Mouse (Mus musculus): ENCODE measurements around the gene Zfp648.
A peak's percentile ranks its signal among the peaks of the same experiment; 100 is the strongest.

The Zfp648 gene

DNA sequence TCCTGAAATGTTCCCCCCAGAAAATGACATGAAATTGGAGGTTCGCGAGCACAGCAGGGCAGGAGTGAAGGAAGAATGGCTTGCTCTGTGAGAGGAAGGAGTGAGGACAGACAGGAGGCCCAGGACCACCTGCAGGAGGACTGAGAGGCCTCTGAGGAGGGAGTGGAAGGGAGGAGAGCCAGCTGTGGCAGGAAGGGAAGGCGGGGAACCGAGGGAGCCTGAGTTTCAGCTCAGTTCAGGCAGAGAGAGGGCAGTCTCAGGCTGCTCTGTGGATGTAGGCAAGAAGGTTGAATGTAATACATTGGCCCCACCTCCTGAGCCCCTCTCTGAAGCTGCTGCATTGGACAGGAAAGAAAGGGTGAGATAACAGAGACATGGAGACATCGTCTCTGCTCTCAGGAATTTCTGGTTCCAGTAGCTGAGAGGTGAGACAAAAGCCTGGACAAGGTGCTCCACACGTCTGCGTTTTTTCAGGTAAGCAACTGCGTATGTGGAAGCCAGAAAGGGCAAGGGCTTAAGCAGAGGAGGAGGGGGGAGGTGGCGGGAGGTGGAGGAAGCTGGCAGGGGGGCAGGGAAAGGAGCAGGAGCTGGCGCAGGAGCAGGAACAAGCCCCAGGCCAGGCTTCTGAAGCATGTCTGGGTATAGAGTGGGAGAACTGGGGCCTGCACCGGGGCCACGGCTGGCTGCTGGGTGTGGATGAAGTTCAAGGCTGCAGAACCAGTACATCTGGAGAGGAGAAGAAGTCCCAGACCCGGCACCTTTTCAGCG lies at the start of gene Zfp648:
Zfp648 (plus strand) TSS at position 233 of the 768 bp plus-strand sequence.
- no peak for DNase-seq (ENCODE audit: low read depth, low spot score)

DNA sequence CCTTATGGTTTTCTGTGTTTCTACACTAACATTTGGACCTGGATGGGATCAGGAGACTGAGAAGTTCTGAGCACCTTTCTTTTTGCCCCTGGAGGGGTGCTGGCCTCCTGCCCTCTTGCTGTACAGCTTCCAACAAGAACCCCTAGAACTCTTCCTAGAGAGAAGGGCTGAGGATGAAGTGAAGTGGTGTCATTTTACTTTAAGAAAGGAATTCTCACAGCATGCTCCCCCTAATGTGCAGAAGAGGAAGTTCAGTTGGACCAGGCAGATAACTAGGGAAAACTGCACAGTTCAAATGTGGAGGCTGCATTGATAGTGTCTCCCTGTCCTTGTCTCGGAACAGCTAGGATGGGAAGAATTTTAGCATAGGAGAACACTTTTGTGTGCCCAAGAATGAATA lies 48.4 kb upstream of the Zfp648 start:
- DNase-seq (ENCODE audit: low read depth, low spot score): no peak

DNA sequence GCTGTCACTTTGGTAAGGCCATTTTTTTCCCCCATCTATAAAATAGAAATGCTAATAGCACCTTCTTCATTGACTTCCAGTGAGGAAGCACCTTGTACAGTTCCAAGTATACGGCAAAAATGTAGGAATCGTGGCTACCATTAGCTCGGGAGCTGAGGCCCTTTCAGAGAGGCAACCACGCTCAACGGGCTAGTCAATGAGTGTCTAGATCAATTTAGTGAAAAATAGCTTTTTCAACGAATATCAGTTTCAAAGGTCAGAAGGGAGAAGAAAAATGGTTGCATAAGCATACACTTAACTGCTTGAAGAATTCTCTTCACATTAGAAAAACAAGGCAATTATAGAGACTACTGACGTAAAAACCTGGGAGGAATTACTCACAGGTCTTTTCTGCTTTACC lies 47.2 kb upstream of the Zfp648 start:
- DNase-seq (ENCODE audit: low read depth, low spot score): no peak

DNA sequence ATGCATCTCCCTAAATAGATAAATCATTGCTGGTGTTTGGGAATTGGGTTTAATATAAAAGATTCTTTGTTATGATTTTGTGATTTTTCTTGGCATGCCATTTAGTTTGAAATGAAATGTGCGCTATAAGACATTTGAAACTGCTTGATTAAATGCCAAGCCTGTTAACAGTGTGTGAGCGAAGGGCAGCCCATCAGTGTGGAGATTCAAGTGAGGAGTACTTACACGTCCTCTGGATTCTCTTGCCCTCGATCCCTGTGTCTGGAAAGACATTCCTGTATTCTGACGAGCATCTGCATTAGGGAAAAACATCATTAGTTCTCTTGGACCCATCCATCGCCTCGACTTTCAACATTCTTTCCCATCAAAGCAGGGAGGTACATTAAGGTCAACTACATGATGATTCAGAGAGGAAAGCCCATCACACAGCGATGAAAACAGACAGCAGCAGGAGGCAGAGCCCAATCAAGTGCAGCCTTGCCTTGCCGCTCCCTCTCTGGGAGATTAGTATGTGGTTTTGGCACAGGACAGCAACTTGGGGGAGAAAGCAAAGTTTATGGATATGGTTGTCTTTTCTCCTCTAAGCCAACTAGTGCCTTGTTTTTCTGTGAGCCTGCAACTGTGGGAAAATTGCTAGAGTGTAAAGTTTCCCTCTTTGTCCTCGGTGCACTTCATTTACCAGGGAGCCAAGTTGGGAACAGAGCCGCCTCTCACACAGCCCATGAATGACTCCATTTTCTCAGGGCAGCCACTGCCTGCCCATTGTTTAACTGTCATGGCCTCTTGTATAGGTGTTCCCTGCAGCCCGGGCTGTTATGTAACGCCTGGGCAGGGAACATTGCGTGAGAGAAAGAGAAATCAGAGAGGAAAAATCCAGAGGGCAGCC lies 44.6 kb upstream of the Zfp648 start:
- DNase-seq (ENCODE audit: low read depth, low spot score): no peak

DNA sequence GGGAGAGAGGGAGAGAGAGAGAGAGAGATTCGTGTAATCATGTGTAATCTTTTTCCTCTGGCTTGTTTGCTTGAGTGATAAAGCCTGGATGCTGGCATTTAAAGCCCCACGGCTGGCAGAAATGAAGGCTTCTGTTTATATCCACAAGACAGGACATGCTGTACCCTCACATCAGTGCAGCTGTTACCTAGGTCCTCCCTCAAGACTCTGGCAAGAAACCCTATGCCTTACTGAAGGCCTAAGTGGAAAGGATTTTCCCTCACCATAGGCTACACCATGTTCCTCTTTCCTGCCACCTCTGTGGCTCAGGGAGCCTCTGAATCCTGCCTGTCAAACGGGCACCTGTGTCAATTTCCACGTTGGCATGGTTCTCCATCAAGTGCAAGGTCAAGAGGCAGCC lies 43.9 kb upstream of the Zfp648 start:
- no peak for DNase-seq (ENCODE audit: low read depth, low spot score)

DNA sequence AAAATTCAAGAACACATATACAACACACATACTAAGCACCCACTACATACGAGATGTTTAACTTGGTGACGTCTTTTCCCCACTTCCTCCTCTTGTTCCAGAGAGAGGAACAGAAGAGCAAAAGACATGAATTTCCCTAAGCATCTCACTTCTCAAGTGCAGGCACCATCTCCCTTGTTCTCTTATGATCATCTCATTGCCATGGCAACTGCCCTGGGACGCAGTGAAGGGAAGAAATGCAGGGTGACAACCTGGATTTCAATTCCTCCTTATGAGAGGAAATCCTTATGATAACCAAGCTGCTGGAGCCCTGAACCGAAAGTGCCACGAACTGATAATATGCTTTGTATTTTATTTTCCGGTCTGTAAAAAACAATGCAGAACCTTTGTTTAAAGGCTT lies 33.3 kb upstream of the Zfp648 start:
- DNase-seq (ENCODE audit: low read depth, low spot score): no peak

DNA sequence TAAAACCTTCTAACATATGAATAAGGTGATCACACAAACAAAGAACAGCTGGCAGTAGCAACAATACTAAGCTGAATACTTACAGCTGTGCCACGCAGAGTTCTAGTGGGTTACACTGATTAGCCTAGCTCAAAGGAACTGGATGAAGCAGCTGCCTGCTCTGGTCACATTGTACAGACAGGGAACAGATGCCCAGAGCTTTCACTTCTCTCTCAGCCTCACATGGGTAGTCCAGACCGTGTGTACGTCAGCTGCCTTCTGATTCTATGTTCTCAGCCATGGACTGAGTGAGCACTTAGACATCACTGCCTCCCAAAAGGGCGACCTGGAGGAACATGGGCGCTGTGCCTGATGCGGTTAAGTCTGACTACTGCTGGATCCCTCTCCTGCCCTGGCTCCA lies 25.7 kb upstream of the Zfp648 start:
- DNase-seq (ENCODE audit: low read depth, low spot score): no peak

DNA sequence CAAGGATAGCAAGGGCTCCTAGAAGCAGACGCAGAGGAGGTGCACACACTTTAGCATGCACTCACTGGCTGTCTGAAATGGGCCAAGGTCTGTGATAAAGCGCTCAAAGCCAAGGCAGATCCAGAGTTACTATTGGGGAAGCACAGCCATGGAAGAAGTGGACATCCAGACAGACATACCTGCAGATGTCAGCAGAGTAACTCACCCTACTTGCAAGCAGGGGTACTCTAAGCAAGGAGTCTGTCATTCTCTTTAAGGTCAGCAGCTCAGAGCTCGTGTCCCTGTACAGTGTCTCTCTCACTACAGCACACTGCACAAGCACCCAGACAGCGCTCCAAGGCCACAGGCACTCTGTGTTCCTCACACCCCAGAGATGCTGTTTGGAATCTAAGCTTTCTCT lies 23.2 kb upstream of the Zfp648 start:
- no peak for DNase-seq (ENCODE audit: low read depth, low spot score)

DNA sequence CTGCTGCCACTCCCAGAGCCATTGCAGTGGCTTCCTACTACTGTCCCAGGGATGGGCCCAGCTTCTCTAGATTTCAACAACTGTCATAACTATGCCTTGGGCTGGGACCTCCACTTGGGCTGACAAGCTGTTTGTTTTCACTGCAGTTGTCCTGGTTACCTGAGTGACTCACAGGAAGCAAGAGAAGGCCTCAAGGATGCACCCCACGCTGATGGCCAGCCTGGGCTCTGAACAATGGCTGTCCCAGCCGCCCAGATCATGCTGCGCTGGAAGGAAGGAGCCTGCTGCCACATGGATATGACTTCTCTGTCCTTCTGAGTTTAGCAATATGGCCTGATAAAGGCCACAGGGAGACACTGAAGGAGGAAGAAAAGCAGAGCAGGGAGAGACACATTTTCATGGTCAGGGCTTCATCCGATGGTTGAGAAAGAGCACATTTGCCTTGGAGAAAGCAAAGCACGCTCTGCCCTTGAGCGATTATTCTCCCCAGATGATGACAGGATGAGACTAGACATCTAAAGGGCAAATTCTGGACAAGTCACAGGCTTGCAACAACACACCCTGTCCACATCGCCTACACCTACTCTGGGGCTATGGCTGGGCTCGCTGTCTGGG lies 22.3 kb upstream of the Zfp648 start:
- no peak for DNase-seq (ENCODE audit: low read depth, low spot score)

DNA sequence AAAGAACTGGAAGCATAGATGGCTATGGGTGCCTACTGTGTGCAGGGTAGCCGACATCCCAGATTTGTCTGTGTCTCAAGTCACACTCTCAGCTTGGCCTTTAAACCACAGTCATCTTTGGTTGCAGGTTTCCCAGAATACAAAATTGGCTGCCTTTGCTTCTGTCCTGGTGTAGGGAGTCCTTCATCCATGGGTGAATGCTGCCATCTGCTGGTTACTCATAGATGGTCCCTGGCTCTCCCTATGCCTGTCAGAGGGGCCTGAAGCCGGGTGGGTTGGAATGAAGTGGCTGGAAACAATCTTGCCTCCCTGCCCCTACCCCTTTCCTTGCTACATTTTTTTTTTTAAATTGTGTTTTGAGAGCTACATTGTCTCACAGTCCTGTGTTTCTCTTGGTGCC lies 20.0 kb upstream of the Zfp648 start:
- DNase-seq (ENCODE audit: low read depth, low spot score): peak; percentile 50

DNA sequence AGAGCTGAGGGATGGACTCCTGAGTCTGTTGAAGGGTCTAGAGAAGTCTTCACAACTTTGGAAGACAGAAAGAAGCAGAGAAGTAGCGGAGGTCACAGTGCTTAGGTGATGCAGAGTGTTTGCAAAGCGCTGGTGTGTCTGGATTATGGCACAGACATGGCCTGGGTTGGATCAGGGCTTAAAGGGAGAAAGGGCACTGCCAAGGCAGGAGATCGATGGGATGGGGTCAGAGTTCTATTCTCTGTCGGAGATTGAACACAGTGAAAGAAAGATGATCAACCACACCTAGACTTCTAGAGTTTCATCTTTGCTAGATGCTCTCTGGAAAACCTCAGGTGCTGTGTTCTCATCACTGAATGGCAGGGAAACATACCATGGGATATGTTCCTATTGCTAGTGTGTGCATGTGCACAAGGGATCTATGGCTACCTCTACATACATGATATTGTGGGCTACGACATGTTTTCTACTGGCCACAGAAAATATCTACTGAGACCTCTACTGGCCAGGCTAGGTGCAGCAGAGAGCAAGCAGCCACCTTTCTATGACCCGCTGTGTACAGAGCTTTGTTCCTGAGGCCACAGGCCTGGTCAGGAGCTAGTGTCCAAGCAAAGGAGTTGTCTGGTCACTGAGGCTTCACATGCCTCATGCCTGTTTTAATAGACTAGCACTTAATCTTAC lies 18.5 kb upstream of the Zfp648 start:
- no peak for DNase-seq (ENCODE audit: low read depth, low spot score)

DNA sequence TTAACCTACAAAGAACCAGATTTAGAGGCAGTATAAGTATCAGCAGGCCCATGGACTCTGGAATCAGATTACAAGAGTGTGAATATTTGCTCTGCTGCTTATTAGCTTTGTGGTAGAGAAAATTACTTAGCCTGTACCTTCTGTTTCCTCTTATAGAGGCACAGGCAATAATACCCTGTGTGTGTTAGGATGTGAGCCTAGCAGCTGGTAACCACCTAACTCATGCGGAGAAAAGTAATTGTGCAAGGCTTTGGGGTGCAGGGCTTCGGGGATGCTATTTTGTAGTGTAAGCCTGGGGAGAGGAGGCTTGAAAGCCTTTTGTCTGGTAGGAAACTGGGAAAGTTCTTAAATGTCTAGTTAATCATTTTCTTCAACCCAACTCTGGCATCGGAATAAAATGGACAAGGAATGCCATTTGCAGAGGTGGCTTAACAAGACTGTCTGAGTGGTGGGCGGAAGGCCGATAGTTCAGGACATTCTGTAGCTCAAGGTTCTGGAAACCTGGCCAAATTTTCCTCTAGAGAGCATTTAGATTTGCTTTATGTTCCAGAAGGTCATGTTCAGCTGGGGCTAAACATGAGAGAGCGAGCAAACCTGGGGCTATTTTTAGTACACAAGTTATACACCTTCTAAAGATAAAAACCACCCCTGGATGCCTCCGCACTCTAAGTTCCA lies 17.8 kb upstream of the Zfp648 start:
- no peak for DNase-seq (ENCODE audit: low read depth, low spot score)

DNA sequence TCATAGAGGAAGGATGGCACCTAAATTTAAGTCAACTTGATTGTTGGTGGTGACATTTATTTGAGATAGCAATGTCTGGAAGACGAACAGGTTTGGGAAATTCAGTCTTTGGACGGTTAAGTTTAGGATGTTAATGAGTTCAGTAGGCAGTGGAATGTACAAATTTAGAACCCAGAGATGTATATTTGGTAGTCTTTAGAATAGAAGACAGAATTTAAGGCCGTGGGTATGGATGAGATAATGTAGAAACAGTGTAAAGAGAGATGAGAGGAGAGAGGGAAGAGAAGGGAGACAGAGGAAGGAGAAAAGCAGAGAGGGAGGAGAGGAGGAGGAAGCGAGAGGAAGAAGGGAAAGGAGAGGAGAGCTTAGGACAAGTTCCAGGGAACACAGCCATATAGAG lies 12.8 kb upstream of the Zfp648 start:
- peak; percentile 50 for DNase-seq (ENCODE audit: low read depth, low spot score)

DNA sequence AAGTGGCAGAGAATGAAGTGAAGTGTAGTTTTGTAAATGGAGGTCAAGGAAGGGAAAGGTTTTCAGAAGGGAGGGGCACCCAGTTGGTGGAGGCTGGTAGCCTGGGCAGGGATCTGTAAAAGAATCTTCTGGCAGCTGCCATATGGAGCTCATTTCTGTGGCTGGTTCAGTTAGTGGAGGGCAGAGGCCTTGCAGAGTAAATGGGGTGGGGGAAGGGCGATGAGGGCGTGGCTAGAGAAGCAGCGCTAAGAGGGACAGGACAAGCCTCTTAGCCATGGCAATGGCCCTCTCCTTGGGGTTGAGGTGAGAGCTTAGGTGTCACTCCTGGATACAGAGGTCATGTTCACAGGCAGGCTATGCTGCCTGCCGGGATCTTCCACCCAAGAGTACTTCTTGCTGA lies 12.4 kb upstream of the Zfp648 start:
- no peak for DNase-seq (ENCODE audit: low read depth, low spot score)

DNA sequence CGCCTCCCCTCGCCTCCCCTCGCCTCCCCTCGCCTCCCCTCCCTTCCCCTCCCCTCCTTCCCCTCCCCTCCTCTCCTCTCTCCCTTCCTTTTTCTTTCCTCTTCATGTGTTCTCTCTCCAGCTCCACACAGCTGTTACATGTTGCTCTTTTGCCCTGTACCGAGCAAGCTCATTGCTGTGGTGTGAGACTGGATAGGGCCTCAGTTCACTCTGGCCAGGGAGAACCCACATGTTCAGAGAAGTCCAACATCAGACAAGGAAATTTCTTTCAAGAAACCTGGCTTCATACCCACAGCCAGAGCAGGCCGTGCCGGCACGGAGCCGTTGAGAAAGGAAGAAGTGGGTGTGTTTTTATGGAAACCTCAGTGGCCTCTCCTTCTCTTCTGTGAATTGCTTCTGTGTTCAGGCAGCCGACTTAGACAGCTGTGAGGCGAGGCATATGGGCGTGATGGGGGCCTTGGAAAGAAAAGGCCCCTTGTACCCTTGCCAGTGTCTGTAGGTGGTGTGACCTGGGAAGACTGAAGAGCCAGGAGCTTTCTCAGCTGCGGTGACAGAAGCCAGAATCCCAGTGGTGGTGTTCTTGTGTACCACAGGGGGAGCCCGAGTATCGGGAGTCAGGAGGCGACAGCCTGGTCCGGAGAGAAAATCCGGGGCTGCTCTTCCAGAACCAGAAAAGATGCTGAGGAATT lies 11.0 kb upstream of the Zfp648 start:
- peak; percentile 61 for DNase-seq (ENCODE audit: low read depth, low spot score)

DNA sequence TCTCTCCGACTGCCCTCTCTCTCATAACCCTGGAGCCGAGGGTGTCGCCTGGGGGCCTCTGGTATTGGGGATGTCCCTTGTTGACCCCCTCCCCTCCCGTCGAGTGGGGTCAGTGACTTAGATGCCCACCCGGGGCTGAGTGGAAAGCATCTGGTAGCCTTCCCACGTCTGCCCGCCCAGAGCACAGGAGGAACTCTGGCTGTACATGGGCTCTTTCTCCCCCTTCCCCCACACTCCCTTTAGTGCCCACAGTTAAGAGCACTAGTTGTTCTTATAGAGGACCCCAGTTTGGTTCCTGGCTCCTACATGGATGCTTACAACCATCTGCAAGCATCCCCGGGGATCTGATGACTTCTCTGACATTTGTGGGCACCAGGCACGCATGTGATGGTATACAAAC lies 2.1 kb upstream of the Zfp648 start:
- DNase-seq (ENCODE audit: low read depth, low spot score): no peak

DNA sequence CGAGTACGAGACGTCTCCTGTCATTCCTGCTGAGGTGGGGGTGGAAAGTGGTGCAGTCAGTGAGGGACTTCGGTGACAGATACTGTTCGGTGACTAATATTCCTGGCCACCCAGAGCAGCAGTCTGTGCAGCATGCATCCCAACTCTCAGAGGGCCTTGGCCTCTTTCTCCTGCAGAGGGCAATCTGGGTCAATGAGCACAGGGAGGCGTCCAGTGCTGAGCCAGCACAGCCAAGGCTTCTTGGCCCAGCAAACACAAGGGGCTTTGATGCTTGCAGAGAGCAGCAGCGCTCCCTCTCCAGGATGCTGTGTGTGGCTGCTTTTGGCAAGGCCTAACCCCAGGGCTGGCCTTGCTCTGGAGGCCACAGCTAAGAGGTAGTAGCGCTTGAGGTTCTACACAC lies 1.6 kb downstream of the Zfp648 start:
- no peak for DNase-seq (ENCODE audit: low read depth, low spot score)

DNA sequence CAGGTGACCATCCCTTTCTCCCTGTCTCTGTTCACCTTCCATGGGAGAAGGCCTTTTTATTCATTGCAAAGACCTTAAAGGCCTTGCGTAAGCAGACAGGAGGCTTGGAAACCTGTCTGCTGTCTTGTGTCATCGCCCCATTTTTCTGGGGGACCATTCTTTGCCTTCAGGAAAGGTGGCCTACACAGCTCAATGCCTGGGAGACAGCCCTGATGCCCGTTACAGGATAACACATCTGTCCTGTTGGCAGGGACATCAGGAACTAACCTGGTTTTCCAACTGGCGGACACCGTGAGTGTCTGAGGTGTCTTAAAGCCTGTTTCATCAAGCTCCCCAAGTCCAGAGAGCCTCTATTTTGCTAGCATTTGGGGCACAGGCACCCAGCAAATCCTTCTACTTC lies 2.4 kb downstream of the Zfp648 start:
- no peak for DNase-seq (ENCODE audit: low read depth, low spot score)

DNA sequence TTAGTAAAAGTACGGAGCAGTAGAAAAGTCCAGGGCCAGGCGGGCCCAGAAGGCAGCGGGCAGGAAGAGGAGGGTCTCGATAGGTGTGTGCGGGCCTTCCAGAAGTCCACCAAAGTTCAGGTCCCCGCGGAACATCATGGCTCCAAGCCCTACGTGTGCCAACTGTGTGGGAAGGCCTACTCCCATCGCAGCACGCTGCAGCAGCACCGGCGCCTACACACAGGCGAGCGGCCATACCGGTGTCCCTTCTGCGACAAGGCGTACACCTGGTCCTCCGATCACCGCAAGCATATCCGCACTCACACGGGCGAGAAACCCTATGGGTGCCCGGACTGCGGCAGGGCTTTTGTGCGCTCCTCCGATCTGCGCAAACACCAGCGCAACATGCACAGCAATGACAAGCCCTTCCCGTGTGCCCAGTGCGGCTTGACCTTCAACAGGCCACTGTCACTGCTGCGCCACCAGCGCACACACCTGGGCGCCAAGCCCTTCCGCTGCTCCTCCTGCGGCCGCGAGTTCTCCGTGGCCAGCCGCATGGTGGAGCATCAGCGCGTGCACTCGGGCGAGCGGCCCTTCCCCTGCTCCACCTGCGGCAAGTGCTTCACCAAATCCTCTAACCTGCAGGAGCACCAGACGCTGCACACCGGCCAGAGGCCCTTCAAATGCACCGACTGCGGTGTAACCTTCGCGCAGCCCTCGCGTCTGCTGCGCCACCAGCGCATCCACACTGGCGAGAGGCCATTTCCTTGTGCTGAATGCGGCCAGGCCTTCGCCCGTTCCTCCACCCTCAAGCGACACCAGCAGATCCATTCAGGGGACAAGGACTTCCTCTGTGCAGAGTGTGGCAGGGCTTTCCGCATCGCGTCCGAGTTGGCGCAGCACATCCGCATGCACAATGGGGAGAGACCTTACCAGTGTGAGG lies 3.9 kb downstream of the Zfp648 start:
- DNase-seq (ENCODE audit: low read depth, low spot score): no peak

DNA sequence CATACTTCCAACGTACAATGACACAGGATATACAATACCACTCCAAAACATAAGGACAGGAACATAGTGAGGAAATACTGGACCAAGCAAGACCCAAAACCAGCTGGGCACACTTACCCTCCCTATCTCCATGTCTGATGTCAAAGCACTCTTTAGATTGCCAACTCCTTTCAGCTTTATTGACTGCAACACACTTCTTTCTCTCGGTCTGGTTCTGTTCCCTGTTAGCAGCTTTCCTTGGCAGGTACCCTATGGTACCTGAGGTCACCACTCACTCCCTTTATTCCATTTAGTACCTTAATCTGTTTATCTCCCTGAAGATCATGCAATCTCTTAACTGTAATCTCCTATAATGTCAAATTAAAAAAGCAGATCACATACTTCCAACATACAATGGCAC lies 19.0 kb downstream of the Zfp648 start:
- DNase-seq (ENCODE audit: low read depth, low spot score): no peak

Measured in telencephalon, adult 2 months (tissue).